Mouse (Mus musculus) kidney, adult 8-10 months (tissue): Measurements from ENCODE around the gene Oaz1.
"Not testable (repeated sequence)": the region's sequence is repeated elsewhere in the genome, so short reads cannot be mapped to it uniquely, and the experiment has no call there.

ENCODE experiments used
- DNase-seq, 2 experiments: peaks; one replicate each; pipeline ENCODE4 v3.0.0; 2022

The Oaz1 gene

GRCm38 (mm10) chr10:80802996-80803395, 23.5 kb upstream of the Oaz1 start:
- no peak for DNase-seq

GRCm38 (mm10) chr10:80804340-80804739, 22.1 kb upstream of the Oaz1 start:
- DNase-seq: no peak

DNA sequence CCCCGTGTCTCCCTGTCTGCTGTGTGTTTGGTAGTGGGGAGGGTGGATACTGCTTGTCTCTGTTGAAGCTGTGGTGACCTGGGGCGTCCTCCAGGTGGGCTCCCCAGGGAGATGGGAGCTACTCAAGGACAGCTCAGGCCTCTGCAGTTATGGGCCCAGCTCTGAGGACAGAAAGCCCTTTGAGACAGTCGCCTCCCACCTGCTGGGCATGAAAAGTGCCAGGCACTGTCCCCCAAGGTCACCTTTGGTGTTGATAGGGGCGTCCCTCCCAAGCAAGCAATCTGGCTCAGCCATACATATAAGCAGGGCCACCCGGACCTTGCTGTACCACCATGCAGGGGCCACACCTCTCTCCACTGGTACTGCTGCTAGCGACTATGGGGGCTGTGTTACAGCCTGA, 21.5 kb upstream of the Oaz1 start, which contains the start of gene Amh:
Gene Amh (plus strand): TSS at position 328 of the 400 bp plus-strand sequence.
- DNase-seq: no peak

DNA sequence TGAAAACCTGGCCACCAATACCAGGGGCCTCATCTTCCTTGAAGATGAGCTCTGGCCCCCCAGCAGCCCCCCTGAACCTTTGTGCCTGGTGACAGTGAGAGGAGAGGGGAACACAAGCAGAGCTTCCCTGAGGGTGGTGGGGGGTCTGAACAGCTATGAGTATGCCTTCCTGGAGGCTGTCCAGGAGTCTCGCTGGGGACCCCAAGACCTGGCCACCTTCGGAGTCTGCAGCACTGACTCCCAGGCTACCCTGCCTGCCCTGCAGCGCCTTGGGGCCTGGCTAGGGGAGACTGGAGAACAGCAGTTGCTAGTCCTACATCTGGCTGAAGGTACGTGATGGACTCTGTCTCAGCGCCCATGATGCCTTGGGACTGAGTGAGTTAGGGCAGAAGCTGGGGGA, 21.1 kb upstream of the Oaz1 start:
- DNase-seq: no peak

GRCm38 (mm10) chr10:80805925-80806324, 20.5 kb upstream of the Oaz1 start:
- peak in 1 of 2 experiments; percentile 79 for DNase-seq

GRCm38 (mm10) chr10:80806341-80807056, 20.0 kb upstream of the Oaz1 start:
- DNase-seq: no peak

DNA sequence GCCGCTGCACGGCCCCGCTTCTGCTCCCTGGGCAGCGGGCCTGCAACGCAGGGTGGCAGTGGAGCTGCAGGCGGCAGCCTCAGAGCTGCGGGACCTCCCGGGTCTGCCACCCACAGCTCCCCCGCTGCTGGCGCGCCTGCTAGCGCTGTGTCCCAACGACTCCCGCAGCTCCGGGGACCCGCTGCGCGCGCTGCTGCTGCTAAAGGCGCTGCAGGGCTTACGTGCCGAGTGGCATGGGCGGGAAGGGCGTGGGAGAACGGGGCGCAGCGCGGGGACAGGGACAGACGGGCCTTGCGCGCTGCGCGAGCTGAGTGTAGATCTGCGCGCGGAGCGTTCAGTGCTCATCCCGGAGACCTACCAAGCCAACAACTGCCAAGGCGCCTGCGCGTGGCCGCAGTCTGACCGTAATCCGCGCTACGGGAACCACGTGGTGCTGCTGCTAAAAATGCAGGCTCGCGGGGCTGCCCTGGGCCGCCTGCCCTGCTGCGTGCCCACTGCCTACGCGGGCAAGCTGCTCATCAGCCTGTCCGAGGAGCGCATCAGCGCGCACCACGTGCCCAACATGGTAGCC, 19.3 kb upstream of the Oaz1 start:
- peak; percentile 52 to 56 for DNase-seq

DNA sequence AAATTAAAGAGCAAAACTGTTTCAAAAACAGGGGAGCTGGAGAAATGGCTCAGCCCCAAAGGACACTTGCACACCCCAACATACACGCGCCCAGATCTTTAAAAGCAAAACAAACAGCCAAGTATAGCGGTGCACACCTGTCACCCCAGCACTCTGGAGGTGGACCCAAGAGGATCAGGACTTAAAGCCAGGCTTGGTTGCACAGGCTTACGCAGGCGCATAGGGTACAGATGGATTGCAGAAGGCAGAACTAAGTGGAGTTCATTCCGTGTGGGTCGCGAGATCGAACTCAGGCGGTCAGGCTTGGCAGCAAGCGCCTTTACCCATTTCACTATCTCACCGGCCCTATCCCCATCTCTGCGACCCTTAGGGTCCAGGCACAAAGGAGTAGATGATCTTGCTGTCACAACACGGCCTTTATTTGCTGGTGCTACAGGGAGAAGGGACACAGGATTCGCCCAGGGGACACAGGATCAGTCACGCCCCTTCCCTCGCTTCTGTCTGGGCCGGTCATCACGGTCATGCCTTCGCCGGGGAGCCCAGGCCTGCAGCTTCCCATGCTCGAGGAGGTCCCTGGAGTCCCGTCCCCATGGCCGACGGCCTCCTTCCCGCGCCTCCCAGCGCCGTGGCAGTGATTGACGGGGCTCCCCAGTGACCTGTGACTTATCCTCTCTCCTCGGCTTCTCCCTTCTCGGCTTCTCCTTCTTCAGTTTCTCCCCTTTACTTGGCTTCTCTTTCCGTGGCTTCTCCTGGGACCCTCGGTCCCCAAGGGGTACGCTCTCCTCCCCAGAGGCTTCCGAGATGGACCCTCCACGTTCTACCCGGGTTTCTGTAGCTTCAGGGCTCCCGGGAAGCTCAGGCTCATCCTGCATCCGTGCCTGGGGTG, 18.1 kb upstream of the Oaz1 start:
- DNase-seq: no peak

- DNase-seq: no peak
Observed at GRCm38 (mm10) chr10:80808985-80809632, 17.3 kb upstream of the Oaz1 start.

DNA sequence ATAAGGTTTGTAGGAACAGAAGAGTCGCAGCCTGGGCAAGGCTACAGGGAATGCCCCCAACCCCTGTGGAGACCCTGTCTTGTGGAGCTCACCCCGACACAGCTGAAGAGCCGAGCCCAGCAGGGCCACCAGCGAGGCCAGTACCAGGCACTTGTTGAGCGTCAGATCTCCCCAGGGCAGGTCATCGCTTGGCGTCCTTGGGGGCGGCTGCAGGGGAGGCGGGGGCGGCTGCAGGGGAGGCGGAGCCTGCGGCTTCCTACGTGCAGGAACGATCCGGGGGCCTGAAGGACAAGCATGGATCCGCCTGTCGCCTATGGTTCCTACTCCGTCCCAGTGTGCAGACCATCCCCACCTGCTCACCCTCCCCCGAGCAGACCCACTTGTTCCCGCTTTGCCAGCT, 16.4 kb upstream of the Oaz1 start:
- no peak for DNase-seq

GRCm38 (mm10) chr10:80812391-80813041, 13.9 kb upstream of the Oaz1 start:
- no peak for DNase-seq

DNA sequence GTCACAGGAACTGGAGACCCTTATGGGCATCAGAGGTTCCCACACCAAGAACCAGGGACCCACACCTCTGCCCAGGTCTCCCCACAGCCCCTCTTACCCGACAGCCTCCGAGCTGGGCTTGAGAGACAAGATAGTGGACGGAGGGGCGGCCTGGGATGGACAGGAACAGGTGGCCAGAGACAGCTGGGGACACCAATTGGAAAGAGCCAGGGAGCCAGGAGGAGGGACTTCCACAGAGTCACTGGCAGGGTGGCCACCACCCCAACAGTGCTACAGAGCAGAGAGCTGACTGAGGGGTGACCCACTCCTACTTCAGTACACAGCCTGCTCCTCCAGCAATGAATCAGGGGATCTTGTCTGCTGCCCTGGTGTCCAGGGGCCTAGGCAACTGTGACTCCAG, 13.1 kb upstream of the Oaz1 start, which contains the start of gene Jsrp1:
Gene Jsrp1 (minus strand): TSS at position 133 of the 400 bp plus-strand sequence.
- DNase-seq: no peak

GRCm38 (mm10) chr10:80814800-80815199, 11.7 kb upstream of the Oaz1 start:
- DNase-seq: no peak

DNA sequence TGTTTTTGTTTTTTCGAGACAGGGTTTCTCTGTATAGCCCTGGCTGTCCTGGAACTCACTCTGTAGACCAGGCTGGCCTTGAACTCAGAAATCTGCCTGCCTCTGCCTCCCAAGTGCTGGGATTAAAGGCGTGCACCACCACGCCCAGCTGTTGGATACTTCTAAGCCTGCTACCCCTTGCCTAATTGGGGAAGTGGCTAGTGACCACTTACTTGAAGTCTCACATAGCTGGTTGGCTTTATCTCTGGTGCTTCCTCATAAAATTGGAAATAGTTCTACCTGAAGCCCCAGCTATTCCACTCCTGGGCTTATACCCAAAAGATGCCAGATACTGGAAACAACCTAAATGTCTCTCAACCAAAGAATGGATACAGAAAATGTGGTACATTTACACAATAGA, 10.2 kb upstream of the Oaz1 start:
- not testable (repeated sequence) for DNase-seq

- DNase-seq: no peak
Observed at GRCm38 (mm10) chr10:80817164-80817563, 9.3 kb upstream of the Oaz1 start.

DNA sequence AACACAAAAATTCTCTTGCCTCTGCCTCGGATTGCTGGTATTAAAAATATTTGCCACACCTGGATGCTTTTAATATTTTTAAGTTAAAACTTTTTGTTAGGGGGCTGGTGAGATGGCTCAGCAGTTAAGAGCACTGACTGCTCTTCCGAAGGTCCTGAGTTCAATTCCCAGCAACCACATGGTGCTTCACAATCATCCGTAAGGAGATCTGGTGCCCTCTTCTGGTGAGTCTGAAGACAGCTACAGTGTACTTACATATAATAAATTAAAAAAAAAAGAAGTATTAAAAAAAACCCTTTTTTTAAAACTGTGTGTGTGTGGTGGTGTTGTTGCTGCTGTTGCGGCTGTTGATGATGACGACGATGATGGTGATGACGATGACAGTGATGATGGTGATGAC, 8.5 kb upstream of the Oaz1 start:
- DNase-seq: not testable (repeated sequence)

DNA sequence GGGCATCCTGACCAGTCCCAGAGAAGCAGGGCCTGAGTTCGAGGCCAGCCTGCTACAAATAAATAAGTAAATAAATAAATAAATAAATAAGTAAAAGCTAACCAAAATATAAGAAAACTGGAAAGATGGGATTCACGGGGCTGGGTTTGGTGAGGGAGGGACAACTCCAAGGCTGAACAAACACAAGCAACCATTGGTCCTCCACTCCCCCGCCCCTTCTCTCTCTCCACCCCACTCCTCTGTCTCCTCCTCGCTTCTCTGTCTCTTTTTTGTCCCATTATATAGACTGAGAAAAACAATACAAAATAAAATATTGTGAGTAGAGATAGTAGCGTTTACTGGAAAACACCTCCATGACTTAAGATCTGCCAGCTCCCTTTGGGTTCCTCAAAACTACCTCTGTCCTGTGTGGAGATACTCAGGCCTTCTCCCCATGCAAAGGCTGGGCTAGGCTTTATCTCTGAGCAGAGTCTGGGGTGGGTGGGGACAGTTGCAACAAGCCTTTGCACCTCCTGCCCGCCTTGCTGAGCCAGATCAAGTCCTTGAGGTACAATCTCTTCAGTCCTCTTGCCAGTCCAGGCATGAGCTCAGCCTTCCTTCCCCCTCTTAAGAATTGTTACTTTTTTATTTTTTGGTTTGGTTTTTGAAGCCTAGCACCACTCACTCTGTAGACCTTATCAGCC, 7.7 kb upstream of the Oaz1 start:
- no peak for DNase-seq

DNA sequence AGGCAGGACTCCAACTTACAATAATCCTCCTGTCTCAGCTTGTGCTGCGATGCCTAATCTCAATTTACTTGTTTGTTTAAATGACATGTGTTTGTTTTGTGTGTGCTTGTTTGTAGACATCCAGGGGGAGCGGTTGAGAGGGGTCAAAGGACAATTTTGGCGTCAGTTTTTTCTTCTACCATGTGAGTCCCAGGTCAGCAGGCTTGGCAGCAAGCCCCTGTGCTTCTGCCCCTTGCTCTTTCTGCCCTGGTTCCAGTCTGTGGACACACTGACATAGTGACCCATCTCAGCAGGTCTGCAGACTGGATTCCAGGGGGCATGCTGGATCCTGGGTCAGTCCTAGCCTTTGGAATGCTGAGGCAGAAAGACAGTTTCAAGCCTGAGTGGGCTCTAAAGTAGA, 7.0 kb upstream of the Oaz1 start:
- peak; percentile 77 to 79 for DNase-seq

GRCm38 (mm10) chr10:80821991-80822390, 4.5 kb upstream of the Oaz1 start:
- no peak for DNase-seq

DNA sequence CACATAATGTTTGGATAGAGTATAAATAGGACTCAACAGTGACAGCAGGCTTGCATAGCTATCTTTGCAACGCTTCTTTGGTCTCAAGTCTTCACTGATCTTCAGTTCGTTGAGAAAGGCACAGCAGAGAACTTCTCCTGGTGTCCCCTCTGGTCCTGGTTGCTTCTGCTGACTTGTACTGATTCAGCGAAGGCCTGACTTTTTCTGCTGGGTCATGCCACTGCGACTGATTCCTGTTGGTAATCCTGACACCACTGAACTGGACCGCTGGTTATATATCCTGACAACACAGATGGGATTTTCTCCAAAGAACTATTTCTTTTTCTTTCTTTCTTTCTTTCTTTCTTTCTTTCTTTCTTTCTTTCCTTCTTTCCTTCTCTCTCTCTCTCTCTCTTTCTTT, 3.9 kb upstream of the Oaz1 start:
- no peak for DNase-seq

DNA sequence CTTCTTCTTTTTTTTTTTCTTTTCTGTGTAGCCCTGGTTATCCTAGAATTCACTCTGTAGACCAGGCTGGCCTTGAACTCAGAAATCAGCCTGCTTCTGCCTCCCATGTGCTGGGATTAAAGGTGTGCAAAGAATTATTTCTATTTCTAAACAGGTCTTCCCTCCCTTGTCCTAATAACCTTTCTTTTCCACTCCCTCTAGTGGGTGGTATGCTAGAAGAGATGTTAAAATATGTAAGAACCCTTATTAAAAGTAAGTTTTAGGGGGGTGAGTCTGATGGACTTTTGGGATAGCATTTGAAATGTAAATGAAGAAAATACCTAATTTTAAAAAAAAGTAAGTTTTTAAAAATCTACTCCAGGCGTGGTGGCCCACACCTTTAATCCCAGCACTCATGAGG, 3.1 kb upstream of the Oaz1 start:
- no peak for DNase-seq
